Mouse (Mus musculus) testis, postnatal 10 days (tissue): ENCODE results near the gene Gm45062.
"Not testable (repeated sequence)": the region's sequence is repeated elsewhere in the genome, so short reads cannot be mapped to it uniquely, and the experiment has no call there.

Source experiments
- DNase-seq: peaks from one replicate; pipeline ENCODE4 v3.0.0; 2021; ENCODE audit warnings: low spot score

Gene Gm45062

GRCm38 (mm10) chr6:8316201-8316600, 57.0 kb downstream of the Gm45062 start:
- DNase-seq = no peak

GRCm38 (mm10) chr6:8319591-8319990, 60.3 kb downstream of the Gm45062 start:
- no peak for DNase-seq

GRCm38 (mm10) chr6:8331496-8331895, 72.2 kb downstream of the Gm45062 start:
- DNase-seq = not testable (repeated sequence)

- DNase-seq = no peak
Measured at GRCm38 (mm10) chr6:8333380-8333779, 74.1 kb downstream of the Gm45062 start.

- no peak for DNase-seq
Measured at GRCm38 (mm10) chr6:8336487-8337390, 77.5 kb downstream of the Gm45062 start.

- DNase-seq = no peak
Measured at GRCm38 (mm10) chr6:8339453-8339852, 80.2 kb downstream of the Gm45062 start.

GRCm38 (mm10) chr6:8343271-8343670, 84.0 kb downstream of the Gm45062 start:
- no peak for DNase-seq

- DNase-seq = no peak
Measured at GRCm38 (mm10) chr6:8345219-8345856, 86.1 kb downstream of the Gm45062 start.

GRCm38 (mm10) chr6:8347154-8347553, 87.9 kb downstream of the Gm45062 start:
- no peak for DNase-seq

- DNase-seq = no peak
Measured at GRCm38 (mm10) chr6:8348344-8348743, 89.1 kb downstream of the Gm45062 start.

- DNase-seq = no peak
Measured at GRCm38 (mm10) chr6:8349060-8349670, 89.9 kb downstream of the Gm45062 start.

- DNase-seq = no peak
Measured at GRCm38 (mm10) chr6:8351507-8351906, 92.3 kb downstream of the Gm45062 start.

- no peak for DNase-seq
Measured at GRCm38 (mm10) chr6:8352533-8353168, 93.4 kb downstream of the Gm45062 start.

- no peak for DNase-seq
Measured at GRCm38 (mm10) chr6:8353461-8353860, 94.2 kb downstream of the Gm45062 start.

- DNase-seq = no peak
Measured at GRCm38 (mm10) chr6:8354846-8355245, 95.6 kb downstream of the Gm45062 start.

GRCm38 (mm10) chr6:8358232-8358631, 99.0 kb downstream of the Gm45062 start:
- no peak for DNase-seq

- DNase-seq = no peak
Measured at GRCm38 (mm10) chr6:8358782-8359181, 99.5 kb downstream of the Gm45062 start.

- no peak for DNase-seq
Measured at GRCm38 (mm10) chr6:8360805-8361204, 101.6 kb downstream of the Gm45062 start.

- DNase-seq = no peak
Measured at GRCm38 (mm10) chr6:8364033-8364756, 104.9 kb downstream of the Gm45062 start.

- no peak for DNase-seq
Measured at GRCm38 (mm10) chr6:8364757-8365150, 105.5 kb downstream of the Gm45062 start.

GRCm38 (mm10) chr6:8367675-8368074, 108.4 kb downstream of the Gm45062 start:
- DNase-seq = no peak
